Mouse (Mus musculus) heart, postnatal 0 days (tissue): ENCODE data around the gene Gm45021.

Experiments used
- CTCF ChIP-seq: IDR thresholded peaks from 2 replicates; pipeline ENCODE4 v1.5.1; 2016; ENCODE audit warnings: antibody characterized with exemption, control low read depth, low read depth
- EP300 ChIP-seq: IDR thresholded peaks from 2 replicates; pipeline ENCODE4 v1.6.1; 2016; ENCODE audit warnings: antibody characterized with exemption, low read depth

DNA sequence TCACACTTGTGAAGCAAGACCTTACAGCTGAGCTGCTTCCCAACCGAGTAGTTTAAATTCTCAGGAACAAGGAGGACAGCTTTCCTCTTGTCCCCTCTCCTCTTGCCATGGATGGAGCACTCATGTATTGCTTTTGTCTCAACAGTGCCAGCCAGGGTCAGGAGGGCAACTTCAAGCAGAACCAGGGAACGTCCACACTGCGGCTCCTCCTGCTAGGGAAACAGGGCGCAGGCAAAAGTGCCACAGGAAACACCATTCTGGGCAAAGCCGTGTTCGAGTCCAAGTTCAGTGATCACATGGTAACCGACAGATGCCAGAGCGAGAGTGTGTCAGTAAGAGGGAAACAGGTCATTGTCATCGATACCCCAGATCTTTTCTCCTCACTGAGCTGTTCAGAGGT is 60.6 kb downstream of the Gm45021 start:
- TF ChIP-seq CTCF (no peak), EP300 (no peak)
